Mouse (Mus musculus): ENCODE data around the gene Nfs1. TPM values are rescaled to one million over a fixed set of nuclear protein-coding genes. Genes with fewer than 3 reads are reported as not detected.

The Nfs1 gene
- total and polyA plus RNA-seq, 3 experiments = 64.5 to 83.9 TPM; not detected in 1

DNA sequence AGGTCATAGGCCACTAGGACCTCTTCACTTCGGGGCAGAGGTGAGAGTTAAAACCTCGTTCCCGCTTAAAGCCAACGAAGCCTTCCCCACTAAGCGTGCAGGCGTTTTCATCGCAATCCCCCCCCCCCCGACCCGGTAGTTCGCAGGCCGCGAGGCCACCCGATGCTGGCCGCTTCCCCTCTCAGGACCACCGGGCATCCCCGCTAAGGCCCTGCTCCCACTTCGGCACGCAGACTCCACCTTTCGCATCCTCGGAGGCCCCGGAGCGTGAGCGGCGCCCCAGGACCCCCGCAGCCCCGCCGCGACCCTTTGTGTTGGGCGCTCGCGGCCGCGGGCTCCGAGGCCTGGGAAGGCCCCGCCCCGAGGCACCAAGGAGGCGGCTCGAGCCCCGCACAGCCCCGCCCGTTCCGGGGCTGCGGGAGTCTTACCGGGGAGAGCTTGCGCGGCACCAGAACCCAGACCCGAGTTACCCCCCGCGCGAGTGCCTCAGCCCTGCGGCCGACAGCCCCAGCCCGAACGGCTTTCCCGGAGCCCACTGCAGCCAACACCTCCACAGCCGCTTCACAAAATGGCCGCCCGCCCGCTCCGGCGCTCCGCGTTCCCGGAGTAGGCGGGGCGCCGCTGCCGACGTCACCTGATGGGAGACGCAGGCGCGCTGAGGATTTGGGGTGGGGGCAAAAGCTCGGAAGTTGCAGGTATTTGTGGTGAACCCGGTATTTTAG is 32.5 kb downstream of the Nfs1 start, which contains the start of the genes Cpne1 and Rbm12:
Gene Cpne1, minus strand, starts transcription at position 608 of the 722 bp plus-strand sequence.
Gene Rbm12, minus strand, starts transcription at position 621 of the 722 bp plus-strand sequence.
- peak; percentile 95 for DNase-seq (ENCODE audit: low read depth, low spot score)
- Histone ChIP-seq H3K9me3 (replicated peaks; ENCODE audit: insufficient read depth, low read length) (no peaks in the 10 kb centered on the region), H3K4me3 (ENCODE audit: control insufficient read depth in 1 of 2, insufficient read depth in 1 of 2, low read depth in 2 of 2, low read length in 2 of 2) (peak within 1 kb of the TSS; percentile 66 to 95), H3K4me1 (ENCODE audit: control insufficient read depth in 1 of 2, insufficient read depth in 2 of 2, low read length in 2 of 2) (peaks cover 9 to 16% of the 10 kb centered on the region in 2 experiments), H3K36me3 (ENCODE audit: control insufficient read depth in 1 of 2, insufficient read depth in 2 of 2, low read length in 2 of 2) (peaks cover 5 to 28% of the 10 kb centered on the region in 2 experiments; a peak in 3 of 4 replicates), H3K9ac (ENCODE audit: control insufficient read depth, low read depth, low read length, poor library complexity, severe bottlenecking) (peak within 1 kb of the TSS; percentile 98), H3K79me2 (ENCODE audit: control insufficient read depth, insufficient read depth, low read length, poor library complexity) (peaks cover 49% of the 10 kb centered on the region), H3K27ac (ENCODE audit: control insufficient read depth, low read depth, low read length) (peak within 1 kb of the TSS; percentile 78), H3K27me3 (ENCODE audit: control insufficient read depth in 1 of 2, insufficient read depth in 2 of 2, low read length in 2 of 2) (no peaks in the 10 kb centered on the region)
- TF ChIP-seq POLR2AphosphoS5 (IDR thresholded peaks at IDR 0.05; ENCODE audit: borderline replicate concordance, low read depth, low read length) = no peak
- TF ChIP-seq GATA1 (IDR thresholded peaks at IDR 0.05; ENCODE audit: low read depth, low read length) = no peak
- TF ChIP-seq POLR2AphosphoS2 (IDR thresholded peaks at IDR 0.05; ENCODE audit: low read length) = peak; percentile 90; the same call in 1 of the 2 replicates
- no peak for TF ChIP-seq ETS1 (IDR thresholded peaks at IDR 0.05; ENCODE audit: low read depth, low read length)
- TF ChIP-seq RAD21 (IDR thresholded peaks at IDR 0.05; ENCODE audit: low read depth, low read length) = no peak
- no peak for TF ChIP-seq ZC3H11A (IDR thresholded peaks at IDR 0.05; ENCODE audit: low read depth, low read length)
- TF ChIP-seq SIN3A (IDR thresholded peaks at IDR 0.05; ENCODE audit: low read length) = peak; percentile 33; the same call in 1 of the 2 replicates
- TF ChIP-seq NELFE (IDR thresholded peaks at IDR 0.05; ENCODE audit: low read depth, low read length) = peak; percentile 97
- peak; percentile 81; the same call in 1 of the 2 replicates for TF ChIP-seq TBP (IDR thresholded peaks at IDR 0.05; ENCODE audit: low read depth, low read length)
- no peak for TF ChIP-seq GABPA (IDR thresholded peaks at IDR 0.05; ENCODE audit: low read depth, low read length)
- no peak for TF ChIP-seq EP300 (IDR thresholded peaks at IDR 0.05; ENCODE audit: low read depth in 1 of 2, low read length in 2 of 2)
- TF ChIP-seq USF1 (IDR thresholded peaks at IDR 0.05; ENCODE audit: low read depth, low read length) = peak; percentile 82
- no peak for TF ChIP-seq CTCF (IDR thresholded peaks at IDR 0.05 in 2 of 3, conservative IDR thresholded peaks at IDR 0.05 in 1 of 3; ENCODE audit: control insufficient read depth in 1 of 3, insufficient read depth in 1 of 3, low read depth in 2 of 3, low read length in 3 of 3, poor library complexity in 1 of 3, severe bottlenecking in 1 of 3)
- no peak for TF ChIP-seq RCOR1 (IDR thresholded peaks at IDR 0.05; ENCODE audit: low read depth, low read length)
- no peak; the same call in 1 of the 2 replicates for TF ChIP-seq KAT2A (conservative IDR thresholded peaks at IDR 0.05; ENCODE audit: low read depth, low read length)
- peak; percentile 89; a peak in 3 of 4 replicates for TF ChIP-seq POLR2A (IDR thresholded peaks at IDR 0.05; ENCODE audit: control insufficient read depth in 1 of 2, insufficient read depth in 1 of 2, low read depth in 1 of 2, low read length in 2 of 2, poor library complexity in 1 of 2)
- TF ChIP-seq MAFK (IDR thresholded peaks at IDR 0.05; ENCODE audit: borderline replicate concordance, low read depth, low read length) = no peak
- peak; percentile 85 for TF ChIP-seq ZMIZ1 (IDR thresholded peaks at IDR 0.05; ENCODE audit: low read depth, low read length)
- TF ChIP-seq TCF12 (IDR thresholded peaks at IDR 0.05; ENCODE audit: low read depth, low read length) = peak; percentile 69
- TF ChIP-seq MYB (IDR thresholded peaks at IDR 0.05; ENCODE audit: low read depth, low read length) = no peak
- TF ChIP-seq USF2 (IDR thresholded peaks at IDR 0.05; ENCODE audit: borderline replicate concordance in 1 of 2, insufficient read depth in 1 of 2, low read depth in 1 of 2, low read length in 2 of 2) = no peak
- TF ChIP-seq ELF1 (IDR thresholded peaks at IDR 0.05; ENCODE audit: low read depth, low read length) = peak; percentile 65; the same call in 1 of the 2 replicates
- no peak for TF ChIP-seq CHD1 (IDR thresholded peaks at IDR 0.05; ENCODE audit: low read depth, low read length)
- TF ChIP-seq BHLHE40 (IDR thresholded peaks at IDR 0.05; ENCODE audit: borderline replicate concordance, low read depth, low read length) = no peak
- TF ChIP-seq ZKSCAN1 (IDR thresholded peaks at IDR 0.05; ENCODE audit: low read depth, low read length) = no peak
- no peak for TF ChIP-seq MEF2A (IDR thresholded peaks at IDR 0.05; ENCODE audit: extremely low read depth, insufficient replicate concordance, low read depth, low read length, poor library complexity, severe bottlenecking)
- no peak for TF ChIP-seq ZNF384 (IDR thresholded peaks at IDR 0.05; ENCODE audit: low read depth, low read length)
- TF ChIP-seq MYC (IDR thresholded peaks at IDR 0.05; ENCODE audit: low read depth, low read length) = no peak
- no peak for TF ChIP-seq MXI1 (IDR thresholded peaks at IDR 0.05; ENCODE audit: low read depth, low read length)
- no peak for TF ChIP-seq E2F4 (IDR thresholded peaks at IDR 0.05; ENCODE audit: borderline replicate concordance, low read depth, low read length)
- TF ChIP-seq UBTF (IDR thresholded peaks at IDR 0.05; ENCODE audit: borderline replicate concordance, insufficient read depth, low read depth, low read length) = peak; percentile 84; the same call in 1 of the 2 replicates
- peak; percentile 95 for TF ChIP-seq MAZ (IDR thresholded peaks at IDR 0.05; ENCODE audit: low read depth, low read length)
- TF ChIP-seq TAL1 (IDR thresholded peaks at IDR 0.05; ENCODE audit: low read length) = no peak
- no peak for TF ChIP-seq SMC3 (IDR thresholded peaks at IDR 0.05; ENCODE audit: low read depth, low read length)
- no peak for TF ChIP-seq JUND (IDR thresholded peaks at IDR 0.05; ENCODE audit: low read depth, low read length)
- TF ChIP-seq HCFC1 (IDR thresholded peaks at IDR 0.05; ENCODE audit: low read depth, low read length) = peak; percentile 79

Data from MEL (cell line).